Mouse (Mus musculus) forebrain, postnatal 0 days (tissue): Measurements from ENCODE around the gene Slc4a2. TPM values are rescaled to one million over a fixed set of nuclear protein-coding genes. Genes with fewer than 3 reads are reported as not detected.

Experiments
- ATAC-seq: fragments of 200-750 bp; cut with Nextera tagmentation; 2 replicates; pipeline ENCODE4 v1.8.0; 2017; ENCODE audit warnings: mild to moderate bottlenecking, moderate library complexity
- DNase-seq: peaks from one replicate; pipeline ENCODE4 v3.0.0-alpha.2; 2015
- H3K27ac ChIP-seq: fragments of 300-500 bp; sonication (generic); 2 replicates; pipeline ENCODE4 v1.5.1; 2014; ENCODE audit warnings: low read depth, mild to moderate bottlenecking, antibody characterized with exemption, low read length, moderate library complexity, mixed read lengths
- H3K27me3 ChIP-seq: fragments of 300-500 bp; sonication (generic); 2 replicates; pipeline ENCODE4 v1.6.1; 2014; ENCODE audit warnings: mild to moderate bottlenecking, low read length, mixed read lengths; ENCODE audit not compliant: insufficient read depth
- H3K36me3 ChIP-seq: fragments of 300-500 bp; sonication (generic); 2 replicates; pipeline ENCODE4 v1.6.1; 2014; ENCODE audit warnings: mild to moderate bottlenecking, moderate library complexity; ENCODE audit not compliant: insufficient read depth
- H3K4me1 ChIP-seq: fragments of 300-500 bp; sonication (generic); 2 replicates; pipeline ENCODE4 v1.6.1; 2014; ENCODE audit warnings: antibody characterized with exemption; ENCODE audit not compliant: insufficient read depth
- H3K4me2 ChIP-seq: fragments of 300-500 bp; sonication (generic); 2 replicates; pipeline ENCODE4 v1.6.1; 2014; ENCODE audit warnings: low read depth, mild to moderate bottlenecking, moderate library complexity
- H3K4me3 ChIP-seq: fragments of 300-500 bp; sonication (generic); 2 replicates; pipeline ENCODE4 v1.5.1; 2014; ENCODE audit warnings: low read depth, low read length, mixed read lengths
- H3K9ac ChIP-seq: fragments of 300-500 bp; sonication (generic); 2 replicates; pipeline ENCODE4 v1.6.1; 2014; ENCODE audit warnings: mild to moderate bottlenecking
- H3K9me3 ChIP-seq: fragments of 300-500 bp; sonication (generic); 2 replicates; pipeline ENCODE4 v1.6.1; 2016; ENCODE audit warnings: low read length
- CTCF ChIP-seq: sonication (generic); IDR thresholded peaks from 2 replicates; pipeline ENCODE4 v1.5.1; 2016; ENCODE audit warnings: antibody characterized with exemption, control low read depth, low read depth
- WGBS: fragments of 180-500 bp; shearing (Covaris S2); extraction: QIAGEN DNeasy Blood & Tissue Kit; methylation state at CpG from one replicate; pipeline ENCODE4 v1.1.7; 2014; 5-methylcytosine and 5-hydroxymethylcytosine counted together
- polyA plus RNA-seq: library from polyadenylated mRNA; unstranded; fragments of >200 nt; fragmentation: Nextera tagmentation; extraction: Ambion mirVana; gene quantifications from 2 replicates; pipeline ENCODE4 v1.2.1, GENCODE M21; 2015
- total RNA-seq: library from RNA; depleted of rRNA; stranded (reverse); fragments of >200 nt; gene quantifications from 2 replicates; pipeline ENCODE4 v1.2.3, GENCODE M21; 2014

The Slc4a2 gene
- total and polyA plus RNA-seq, 2 experiments from 2014 or later: 13.9 to 21.4 TPM

GRCm38 (mm10) chr5:24387264-24388241 is 36.1 kb upstream of the Slc4a2 start:
- WGBS: 4% methylated on average over 73 of the region's 73 CpGs
- Histone ChIP-seq H3K4me2 (peak overlapping the region; percentile 98), H3K4me1 (peaks cover 25% of the 10 kb centered on the region), H3K27ac (peak overlapping the region; percentile 54), H3K9me3 (no peaks in the 10 kb centered on the region), H3K27me3 (0 out of 2 replicates have a peak, but pooled peaks cover 7% of the 10 kb centered on the region), H3K9ac (peak overlapping the region; percentile 62), H3K4me3 (peak overlapping the region; percentile 51), H3K36me3 (no peaks in the 10 kb centered on the region)
- ATAC-seq (peak; percentile 83), DNase-seq (peak; percentile 85)
- TF ChIP-seq CTCF: peak; percentile 68

DNA sequence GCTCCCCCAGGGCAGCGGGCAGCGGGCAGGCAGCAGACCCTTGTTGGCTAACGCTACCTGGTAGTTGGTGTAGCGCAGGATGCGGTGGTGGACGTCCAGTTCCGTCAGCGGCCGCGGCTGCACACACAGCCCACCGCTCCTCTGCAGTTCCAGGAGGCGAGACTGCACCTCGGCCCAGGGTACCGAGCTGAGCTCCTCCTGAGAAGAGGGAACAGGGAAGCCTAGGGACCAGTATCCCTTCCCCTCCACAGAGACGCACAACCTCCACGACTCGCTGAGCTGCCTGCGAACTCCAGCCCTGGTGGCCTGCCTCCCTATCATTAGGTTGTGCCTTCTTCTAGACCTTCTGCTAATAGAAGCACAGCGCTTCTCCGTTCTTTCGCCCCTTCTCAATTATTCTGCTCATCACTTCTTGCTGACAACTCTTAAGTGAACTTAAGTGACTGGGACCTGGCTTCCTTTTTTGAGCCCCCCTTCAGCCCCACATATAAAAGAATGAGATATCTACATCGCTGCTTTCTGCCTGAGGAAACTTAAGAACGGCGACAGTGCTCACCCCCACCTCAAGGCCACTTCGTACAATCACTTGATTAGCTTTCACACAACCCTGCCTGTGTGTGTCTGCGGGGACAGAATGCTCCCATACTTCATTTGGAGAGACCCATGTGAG is 35.3 kb upstream of the Slc4a2 start:
- H3K27me3 ChIP-seq: 0 out of 2 replicates have a peak, but pooled peaks cover 7% of the 10 kb centered on the region
- peak overlapping the region; percentile 62 for H3K9ac ChIP-seq
- peaks cover 19% of the 10 kb centered on the region for H3K4me1 ChIP-seq
- TF ChIP-seq CTCF: no peak
- 26% methylated on average over 26 of the region's 26 CpGs for WGBS
- H3K9me3 ChIP-seq: no peaks in the 10 kb centered on the region
- ATAC-seq: no peak
- peak overlapping the region; percentile 98 for H3K4me2 ChIP-seq
- peak; percentile 21 for DNase-seq
- H3K36me3 ChIP-seq: no peaks in the 10 kb centered on the region
- peak overlapping the region; percentile 51 for H3K4me3 ChIP-seq
- peak overlapping the region; percentile 54; the same call in 1 of the 2 replicates for H3K27ac ChIP-seq

- no peak for ATAC-seq
- Histone ChIP-seq H3K4me1 (peaks cover 15% of the 10 kb centered on the region), H3K36me3 (no peaks in the 10 kb centered on the region), H3K4me2 (no peak overlapping the region), H3K9ac (no peak overlapping the region), H3K4me3 (no peak overlapping the region), H3K27ac (no peak overlapping the region), H3K27me3 (0 out of 2 replicates have a peak, but pooled peaks cover 7% of the 10 kb centered on the region), H3K9me3 (no peaks in the 10 kb centered on the region)
- TF ChIP-seq CTCF: no peak
- DNase-seq: no peak
- WGBS: 58% methylated on average over 6 of the region's 7 CpGs
These were observed 34.5 kb upstream of the Slc4a2 start for GRCm38 (mm10) chr5:24389011-24389657.

- Histone ChIP-seq H3K9ac (no peak overlapping the region), H3K4me1 (peaks cover 10% of the 10 kb centered on the region), H3K27ac (no peak overlapping the region), H3K36me3 (no peaks in the 10 kb centered on the region), H3K9me3 (no peaks in the 10 kb centered on the region), H3K27me3 (0 out of 2 replicates have a peak, but pooled peaks cover 7% of the 10 kb centered on the region), H3K4me3 (no peak overlapping the region), H3K4me2 (no peak overlapping the region)
- DNase-seq: no peak
- ATAC-seq: no peak
- TF ChIP-seq CTCF: no peak
- WGBS: 73% methylated on average over 4 of the region's 4 CpGs
These were observed 34.0 kb upstream of the Slc4a2 start for GRCm38 (mm10) chr5:24389658-24390020.

GRCm38 (mm10) chr5:24391864-24392263 is 31.8 kb upstream of the Slc4a2 start, which contains the start of gene Atg9b:
Gene Atg9b (minus strand): TSS chr5:24392143.
- ATAC-seq (no peak), DNase-seq (no peak)
- H3K4me1 ChIP-seq: peaks cover 12% of the 10 kb centered on the region
- TF ChIP-seq CTCF: no peak
- no peaks in the 10 kb centered on the region for H3K9me3 ChIP-seq
- no peak within 1 kb of the TSS for H3K27ac ChIP-seq
- H3K27me3 ChIP-seq: 0 out of 2 replicates have a peak, but pooled peaks cover 7% of the 10 kb centered on the region
- no peak within 1 kb of the TSS for H3K9ac ChIP-seq
- no peaks in the 10 kb centered on the region for H3K36me3 ChIP-seq
- H3K4me2 ChIP-seq: no peak within 1 kb of the TSS
- 87% methylated on average over 7 of the region's 7 CpGs for WGBS
- H3K4me3 ChIP-seq: no peak within 1 kb of the TSS

- Histone ChIP-seq H3K9ac (no peak overlapping the region), H3K27ac (no peak overlapping the region), H3K4me3 (no peak overlapping the region), H3K4me2 (no peak overlapping the region), H3K4me1 (peaks cover 8% of the 10 kb centered on the region; the same call in 1 of the 2 replicates), H3K36me3 (no peaks in the 10 kb centered on the region), H3K9me3 (no peaks in the 10 kb centered on the region), H3K27me3 (0 out of 2 replicates have a peak, but pooled peaks cover 7% of the 10 kb centered on the region)
- DNase-seq (no peak), ATAC-seq (no peak)
- TF ChIP-seq CTCF: no peak
- WGBS: 79% methylated on average over 7 of the region's 7 CpGs
These were observed 30.9 kb upstream of the Slc4a2 start for GRCm38 (mm10) chr5:24392724-24393123.
